Mouse (Mus musculus) megakaryocyte, embryonic 14.5 days (primary cell): ENCODE results near the gene Wasf2.

Source experiments
- FLI1 ChIP-seq: IDR thresholded peaks from 2 replicates; pipeline ENCODE4 v1.6.1; 2012; ENCODE audit warnings: low read length, inconsistent platforms, mixed read lengths
- GATA1 ChIP-seq: IDR thresholded peaks from 3 replicates; pipeline ENCODE4 v1.6.1; 2012; ENCODE audit warnings: mixed read lengths, low read length, inconsistent platforms, borderline replicate concordance

DNA sequence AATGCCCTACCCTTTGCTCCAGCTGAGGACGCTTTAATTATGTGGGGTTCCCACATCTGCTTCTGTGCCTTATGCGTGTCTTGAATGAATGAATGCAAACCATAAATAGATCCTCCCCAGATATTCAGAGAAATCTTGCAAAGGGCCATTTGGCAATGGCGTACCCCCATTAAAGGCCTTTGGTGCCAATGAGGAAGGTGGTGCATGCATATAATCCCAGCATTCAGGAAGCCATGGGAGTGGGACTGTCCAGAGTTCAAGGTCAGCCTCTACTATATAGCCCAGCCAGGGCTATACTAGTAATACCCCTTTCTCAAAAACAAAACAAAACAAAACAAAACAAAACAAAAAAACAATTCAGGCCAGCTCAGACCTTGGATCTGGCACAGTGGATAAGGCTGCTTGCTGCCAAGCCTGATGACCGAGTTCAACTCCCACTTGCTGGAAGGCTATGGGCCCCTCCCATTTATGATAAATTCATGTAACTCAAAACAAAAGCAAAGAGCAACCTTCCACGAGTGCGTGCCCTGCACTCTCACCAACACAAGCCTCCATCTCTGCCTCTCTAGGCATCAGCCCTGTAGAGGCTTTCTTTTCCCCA is 11.4 kb upstream of the Wasf2 start:
- TF ChIP-seq GATA1 (no peak), FLI1 (no peak)
